Mouse (Mus musculus): ENCODE data around the gene Hmgb2. TPM values are rescaled to one million over a fixed set of nuclear protein-coding genes. Genes with fewer than 3 reads are reported as not detected.

Hmgb2 gene
- polyA plus RNA-seq, 1 experiment = 46.5 TPM

- Histone ChIP-seq H3K4me3 (replicated peaks) (no peak overlapping the region), H3K4me1 (ENCODE audit: control insufficient read depth) (no peaks in the 10 kb centered on the region), H3K9me3 (ENCODE audit: control insufficient read depth, low read length) (no peaks in the 10 kb centered on the region), H3K27me3 (ENCODE audit: control insufficient read depth) (no peaks in the 10 kb centered on the region), H3K36me3 (ENCODE audit: control insufficient read depth) (no peaks in the 10 kb centered on the region)
- TF ChIP-seq TAL1 (IDR thresholded peaks at IDR 0.05; ENCODE audit: low read length) (no peak), GATA1 (IDR thresholded peaks at IDR 0.05; ENCODE audit: low read length) (no peak)
Measured at GRCm38 (mm10) chr8:57563726-57564125, 52.0 kb downstream of the Hmgb2 start.

- no peak for TF ChIP-seq GATA1 (IDR thresholded peaks at IDR 0.05; ENCODE audit: low read length)
- TF ChIP-seq TAL1 (IDR thresholded peaks at IDR 0.05; ENCODE audit: low read length) = no peak
- Histone ChIP-seq H3K4me3 (replicated peaks) (no peak overlapping the region), H3K9me3 (ENCODE audit: control insufficient read depth, low read length) (no peaks in the 10 kb centered on the region), H3K27me3 (ENCODE audit: control insufficient read depth) (no peaks in the 10 kb centered on the region), H3K4me1 (ENCODE audit: control insufficient read depth) (no peaks in the 10 kb centered on the region), H3K36me3 (ENCODE audit: control insufficient read depth) (no peaks in the 10 kb centered on the region)
Measured at GRCm38 (mm10) chr8:57565039-57565438, 53.3 kb downstream of the Hmgb2 start.

Other genes with a start within 250 kb of the Hmgb2 start
- 0.06 TPM in 1 of 2 replicates, not detected in the other for gene Hand2, start 190.9 kb upstream of the Hmgb2 start, polyA plus RNA-seq (2012)
- not detected in 2 replicates for gene Scrg1, start 56.0 kb upstream of the Hmgb2 start, polyA plus RNA-seq (2012)
- 2.0 TPM in 2 replicates for gene Sap30, start 24.0 kb upstream of the Hmgb2 start, polyA plus RNA-seq (2012)
- gene Galnt7, start 141.1 kb downstream of the Hmgb2 start, polyA plus RNA-seq (2012) = 0.06 TPM in 1 of 2 replicates, not detected in the other

Measured in erythroblast, embryonic 14.5 days (primary cell).